Mouse (Mus musculus) brain, adult 10 weeks (tissue): ENCODE results near the gene 5530400C23Rik. TPM values are rescaled to one million over a fixed set of nuclear protein-coding genes. Genes with fewer than 3 reads are reported as not detected.

ENCODE experiments used
- polyA plus RNA-seq: library from polyadenylated mRNA; stranded (reverse); fragments of 350-450 nt; fragmentation: Illumina TruSeq; extraction: RNeasy Lipid Tissue Mini Kit (QIAGEN cat#74804); gene quantifications from one replicate; pipeline ENCODE4 v1.2.3, GENCODE M21; 2015; ENCODE audit warnings: low read depth, low replicate concordance

The 5530400C23Rik gene
- not detected for polyA plus RNA-seq

GRCm38 (mm10) chr6:133291916-133292315 lies at the start of gene 5530400C23Rik:
5530400C23Rik (plus strand) TSS chr6:133292216.

Other genes starting within 250 kb of the 5530400C23Rik start
- gene Tas2r140, start 236.4 kb upstream of the 5530400C23Rik start, polyA plus RNA-seq = not detected
- 146 TPM for gene Smim10l1, start 187.3 kb upstream of the 5530400C23Rik start, polyA plus RNA-seq